Mouse (Mus musculus) fibroblast of lung, adult 2 months (primary cell): ENCODE data around the gene Bmper.

Source experiments
- DNase-seq: peaks from one replicate; pipeline ENCODE4 v3.0.0-alpha.2; 2011; ENCODE audit warnings: low read depth

The Bmper gene

DNA sequence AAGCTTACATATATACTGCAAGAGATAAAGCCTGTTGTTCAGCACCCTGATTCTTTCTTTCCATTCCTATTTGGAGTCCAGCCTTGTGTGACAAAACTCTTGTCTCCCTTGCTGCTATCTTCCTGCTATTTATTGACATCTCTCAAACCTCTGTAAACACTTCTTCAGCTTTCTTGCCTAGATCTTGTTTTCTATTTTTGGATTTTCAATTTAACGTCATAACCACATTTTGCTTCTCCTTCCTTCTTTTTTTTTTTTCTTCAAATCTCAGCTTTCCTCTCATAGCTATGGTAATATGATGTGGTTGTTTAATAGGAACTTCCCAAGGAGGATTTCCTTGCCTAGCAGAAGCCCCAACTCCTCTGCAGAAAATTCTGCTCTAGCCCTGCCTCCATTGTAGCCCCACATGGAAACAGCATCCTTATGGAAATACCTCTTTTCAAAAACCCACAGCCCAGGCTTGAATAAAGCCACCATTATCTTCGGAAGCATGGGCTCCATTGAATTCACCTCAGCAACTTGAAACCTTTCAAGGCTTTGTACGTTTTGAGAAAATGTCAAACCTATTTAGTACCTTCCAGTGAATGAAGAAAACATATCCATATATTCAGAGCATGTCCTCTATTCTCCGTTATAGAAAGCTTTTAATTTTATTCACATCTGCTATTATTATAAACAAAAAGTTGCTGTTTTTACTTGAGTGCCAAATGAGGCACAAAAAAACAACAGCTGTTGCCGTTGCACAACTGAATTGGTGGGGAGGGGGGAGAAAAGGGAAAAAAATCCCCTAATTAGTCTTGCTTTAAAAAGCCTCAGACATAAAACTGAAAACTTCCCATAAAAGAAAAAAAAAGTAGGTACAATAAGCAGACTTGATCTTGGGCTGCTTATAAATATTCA is 155.2 kb downstream of the Bmper start:
- no peak for DNase-seq

DNA sequence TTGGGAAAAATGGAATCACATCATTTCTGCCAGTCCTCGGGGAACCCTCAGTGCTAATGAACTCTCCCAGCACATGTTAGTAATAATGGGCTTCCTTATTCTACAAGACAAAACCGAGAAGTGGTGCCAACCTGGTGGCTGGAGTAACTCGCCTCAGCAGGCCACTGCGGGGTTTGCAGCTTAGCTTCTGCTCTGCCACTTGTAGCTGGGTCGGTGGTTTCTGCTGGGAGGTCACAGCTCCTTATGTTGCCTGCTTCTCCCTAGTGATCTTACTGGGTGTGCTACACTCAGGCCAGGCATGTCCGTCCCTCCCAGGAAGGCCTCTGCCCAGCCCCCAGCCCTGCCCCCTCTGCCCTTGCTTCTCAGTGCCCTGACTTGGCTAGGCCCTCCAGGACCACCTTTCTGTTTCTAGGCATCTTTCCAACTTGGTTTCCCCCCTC is 155.9 kb downstream of the Bmper start:
- DNase-seq: no peak

DNA sequence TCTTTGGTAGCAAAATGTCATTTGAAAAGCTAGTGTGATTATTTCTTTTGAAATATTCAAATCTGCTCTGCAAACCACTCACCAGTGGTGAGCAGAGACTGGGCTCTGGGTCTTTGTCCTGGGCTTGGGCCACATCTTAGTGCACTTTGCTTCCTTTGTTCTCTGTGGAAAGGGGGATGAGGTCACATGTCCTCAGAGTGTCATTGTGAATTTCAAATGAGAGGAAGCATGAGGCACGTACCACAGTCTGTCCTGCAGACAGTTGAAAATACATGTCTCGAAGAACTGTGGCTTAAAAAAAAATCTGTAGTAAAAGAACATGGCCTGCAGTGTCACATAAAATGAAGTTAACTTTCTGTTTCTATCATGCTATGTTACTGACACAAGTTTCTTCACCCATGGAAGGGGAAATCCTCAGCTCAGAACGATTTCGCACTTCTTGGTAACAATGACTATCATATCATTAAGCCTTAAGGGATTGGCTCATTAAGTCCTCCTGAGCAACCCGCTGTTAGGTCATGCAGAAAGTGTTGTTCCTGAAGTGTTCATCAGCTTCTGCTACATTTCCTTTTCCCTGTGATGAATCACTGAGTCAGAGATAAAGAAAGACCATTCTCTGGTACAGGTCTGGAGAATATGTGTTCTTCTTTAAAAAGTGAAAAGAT is 157.4 kb downstream of the Bmper start:
- no peak for DNase-seq

DNA sequence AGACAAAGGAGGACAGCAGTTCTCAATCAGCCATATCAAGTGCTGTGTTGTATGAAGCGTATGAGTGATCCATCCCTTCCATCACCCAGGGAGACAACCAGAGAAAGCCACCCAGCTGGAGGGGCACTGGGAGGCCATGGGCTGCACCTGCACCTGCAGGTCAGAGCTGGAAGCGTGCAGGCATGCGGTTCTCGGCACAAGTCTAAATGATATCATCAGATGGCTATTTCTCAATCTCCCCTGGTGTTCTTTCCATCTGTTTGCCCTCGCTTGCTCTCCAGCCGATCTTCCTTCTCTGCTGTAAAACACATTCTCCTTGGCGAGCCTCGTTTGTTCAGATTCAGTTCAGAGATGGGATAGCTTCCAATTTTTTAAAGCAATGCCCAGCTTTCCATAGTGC is 160.4 kb downstream of the Bmper start:
- no peak for DNase-seq

DNA sequence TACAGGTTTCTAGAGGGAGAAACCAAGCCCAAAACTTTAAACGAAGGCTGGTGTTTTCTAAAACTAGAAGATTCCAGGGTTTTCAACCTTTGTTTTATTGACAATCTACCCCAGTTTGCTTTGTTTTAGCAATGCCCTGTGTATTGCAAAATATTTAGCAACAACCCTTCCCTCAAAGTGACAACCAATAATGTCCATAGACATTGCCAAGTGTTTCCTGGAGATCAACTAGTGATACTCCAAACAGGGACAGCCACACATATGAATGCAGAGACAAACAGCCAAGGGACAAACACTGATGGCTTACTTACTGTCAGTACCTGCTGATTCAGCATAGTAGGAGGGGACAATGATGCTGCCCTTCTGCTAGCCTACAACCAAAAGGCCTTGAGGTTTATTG is 161.0 kb downstream of the Bmper start:
- DNase-seq: no peak

DNA sequence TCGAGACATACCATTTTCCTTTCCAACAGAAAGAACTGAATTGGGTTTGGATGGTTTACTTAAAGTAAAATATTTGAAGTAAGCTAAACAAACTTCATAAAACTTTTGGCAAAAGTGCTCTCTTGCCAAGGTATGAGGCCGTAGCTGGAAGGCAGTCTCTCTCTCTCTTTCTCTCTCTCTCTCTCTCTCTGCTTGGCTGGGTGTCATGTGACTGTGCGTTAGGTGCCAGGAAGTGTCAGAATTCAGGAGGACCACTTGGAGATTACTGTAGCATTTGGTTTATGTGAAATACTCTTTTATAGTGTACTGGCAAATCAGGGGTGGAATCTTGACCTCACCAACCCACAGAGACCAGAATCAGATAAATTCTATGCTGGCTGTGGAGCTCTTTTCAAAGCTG is 162.0 kb downstream of the Bmper start:
- no peak for DNase-seq

DNA sequence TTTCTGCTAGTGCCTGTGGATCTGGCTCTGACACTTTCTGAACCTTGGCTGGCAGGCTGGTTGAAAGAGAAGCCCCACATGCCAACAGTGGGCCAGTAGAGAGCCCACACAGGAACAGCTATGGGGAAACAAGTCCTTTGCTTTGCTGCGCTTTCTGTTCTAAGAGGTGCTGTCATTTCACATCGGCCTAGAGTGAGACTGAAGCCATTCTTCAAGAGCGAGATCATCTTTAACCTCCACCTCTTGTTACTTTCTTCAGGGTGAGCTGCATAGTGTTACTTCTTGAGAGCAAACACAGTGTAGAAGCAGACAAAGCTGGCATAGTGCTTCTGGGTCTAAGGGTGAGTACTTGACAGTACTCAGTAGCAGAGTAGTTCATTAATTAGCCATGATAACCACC is 163.3 kb downstream of the Bmper start:
- no peak for DNase-seq

DNA sequence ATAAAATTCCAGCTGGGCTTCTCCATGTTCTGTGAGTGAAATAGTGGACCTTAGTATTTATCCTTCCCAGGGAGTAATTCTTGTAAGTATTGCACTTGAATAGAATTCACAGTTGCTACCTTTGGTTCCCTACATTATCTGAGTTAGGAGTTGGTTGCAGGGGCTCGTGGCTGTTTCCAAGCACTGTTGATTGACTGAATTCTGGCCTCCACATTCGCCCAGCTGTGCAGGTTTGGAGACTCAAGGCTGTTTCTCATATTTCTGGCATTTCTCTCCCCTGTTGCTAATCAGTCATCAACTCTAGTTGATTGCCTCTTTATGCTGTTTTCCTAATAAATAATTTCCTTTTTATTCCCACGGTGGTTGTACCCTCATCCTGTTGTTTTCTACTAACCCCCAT is 167.2 kb downstream of the Bmper start:
- DNase-seq: no peak

DNA sequence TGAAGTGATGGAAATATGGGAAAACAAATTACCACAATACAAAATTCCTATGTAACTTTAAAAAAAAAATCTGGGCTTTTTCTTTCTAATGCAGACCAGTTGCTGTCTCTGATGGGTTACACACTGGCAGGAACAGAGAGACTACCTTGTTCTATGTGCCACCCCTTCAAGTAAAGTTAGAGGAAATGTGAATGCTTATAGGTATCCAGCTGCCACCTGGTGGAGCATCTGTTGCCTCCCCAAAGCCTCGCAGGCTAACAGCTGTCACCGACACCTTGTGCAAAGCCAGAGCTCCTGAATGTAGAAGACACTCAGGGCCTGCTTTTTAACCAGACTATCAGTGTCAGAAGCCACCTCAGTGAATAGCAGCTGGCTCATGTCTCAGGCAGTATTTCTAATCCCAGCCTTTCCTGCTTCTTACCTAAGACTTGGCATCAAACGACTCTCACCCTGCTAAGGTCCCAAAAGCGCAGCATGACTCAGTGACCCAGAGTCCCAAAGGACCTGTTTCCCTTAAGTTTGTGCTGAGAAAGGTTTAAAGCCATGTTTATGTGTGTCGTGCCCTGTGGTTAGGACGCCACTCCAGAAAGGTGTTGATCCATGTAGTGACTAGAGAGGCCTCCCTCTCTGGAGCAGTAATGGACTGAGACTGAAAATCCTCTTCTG is 171.9 kb downstream of the Bmper start:
- no peak for DNase-seq

DNA sequence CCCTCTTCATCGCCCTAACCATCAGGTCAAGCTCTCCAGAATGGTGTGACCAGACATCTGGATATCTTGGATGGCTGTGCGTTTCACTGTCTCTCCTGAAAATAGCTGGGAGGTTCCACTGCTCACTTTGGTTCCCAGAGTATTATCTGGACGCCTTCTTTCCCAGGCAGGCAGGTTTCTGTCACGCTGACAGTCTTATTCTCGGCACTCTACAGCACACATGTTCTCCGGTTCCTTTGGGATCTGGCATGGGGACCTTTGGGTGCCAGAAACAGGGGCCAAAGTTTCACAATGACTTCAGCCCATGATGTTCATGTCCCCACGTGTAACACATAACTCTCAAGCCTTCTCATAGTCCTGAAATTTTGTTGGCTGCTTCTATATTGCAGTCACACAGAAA is 173.3 kb downstream of the Bmper start:
- no peak for DNase-seq

DNA sequence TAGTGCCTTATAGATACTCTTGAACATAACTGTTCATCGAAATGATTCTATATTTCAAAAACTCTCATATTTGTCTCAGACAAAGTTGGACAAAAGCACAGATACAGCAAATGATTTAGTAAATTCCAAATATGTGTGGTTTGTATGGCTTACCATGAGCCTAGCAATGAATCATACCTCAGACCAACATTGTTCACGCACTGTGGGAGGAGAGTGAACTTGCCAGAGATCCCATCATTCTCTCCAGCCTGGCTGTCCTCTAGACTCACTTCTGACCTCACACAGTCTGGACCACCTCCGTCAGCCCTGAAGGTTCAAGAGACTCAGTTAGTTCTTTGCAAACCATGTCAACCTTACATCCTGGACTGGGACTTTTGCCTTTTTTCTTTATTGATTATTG is 175.0 kb downstream of the Bmper start:
- DNase-seq: no peak

DNA sequence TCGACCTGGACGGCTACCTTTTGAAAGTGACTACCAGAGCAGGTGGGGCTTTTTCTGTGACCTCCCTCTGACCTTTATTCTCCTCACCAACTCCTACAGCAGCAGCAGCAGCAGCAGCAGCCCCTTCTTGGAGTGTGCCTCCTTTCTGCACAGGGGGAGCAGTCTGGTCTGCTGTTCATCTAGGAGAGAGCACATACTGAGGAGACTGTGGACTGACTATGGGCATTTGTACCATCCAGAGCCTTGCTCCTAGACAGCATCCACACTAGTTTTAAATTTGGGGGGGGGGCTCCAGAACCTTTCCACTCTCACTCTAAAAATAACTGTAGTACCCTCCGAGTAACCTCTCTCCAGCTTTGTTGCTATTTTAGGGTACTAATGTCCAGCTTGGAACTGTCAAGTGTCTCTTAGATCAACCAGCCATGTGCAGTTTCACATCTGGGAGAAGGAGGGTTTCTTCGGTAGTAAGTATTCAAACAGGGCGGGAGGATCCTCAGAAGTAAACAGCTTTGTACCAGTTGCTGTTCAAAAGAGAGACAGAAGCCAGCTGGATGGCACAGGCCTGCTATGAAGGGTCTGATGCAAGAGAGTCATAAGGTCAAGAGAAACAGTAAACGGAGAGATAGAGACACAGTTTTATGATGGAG is 176.9 kb downstream of the Bmper start:
- no peak for DNase-seq

DNA sequence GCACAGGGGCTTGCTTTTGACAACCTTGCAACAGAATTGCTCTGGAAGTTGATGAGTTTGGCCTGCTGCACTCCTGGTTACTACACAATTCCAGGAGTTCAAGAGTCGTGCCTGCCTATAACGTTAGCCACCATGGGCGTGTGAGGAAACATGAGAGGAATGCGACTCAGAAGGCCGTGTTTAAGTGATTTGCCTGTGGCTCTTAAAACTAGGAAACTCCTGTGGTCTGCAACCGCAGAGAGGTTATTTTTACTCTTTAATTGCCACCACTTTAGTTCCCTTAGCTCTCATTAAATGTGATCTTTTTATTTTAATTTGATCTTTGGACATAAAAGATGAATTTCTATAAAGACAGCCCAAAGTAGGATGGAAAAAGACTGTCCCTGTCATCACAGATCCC is 184.5 kb downstream of the Bmper start:
- no peak for DNase-seq

DNA sequence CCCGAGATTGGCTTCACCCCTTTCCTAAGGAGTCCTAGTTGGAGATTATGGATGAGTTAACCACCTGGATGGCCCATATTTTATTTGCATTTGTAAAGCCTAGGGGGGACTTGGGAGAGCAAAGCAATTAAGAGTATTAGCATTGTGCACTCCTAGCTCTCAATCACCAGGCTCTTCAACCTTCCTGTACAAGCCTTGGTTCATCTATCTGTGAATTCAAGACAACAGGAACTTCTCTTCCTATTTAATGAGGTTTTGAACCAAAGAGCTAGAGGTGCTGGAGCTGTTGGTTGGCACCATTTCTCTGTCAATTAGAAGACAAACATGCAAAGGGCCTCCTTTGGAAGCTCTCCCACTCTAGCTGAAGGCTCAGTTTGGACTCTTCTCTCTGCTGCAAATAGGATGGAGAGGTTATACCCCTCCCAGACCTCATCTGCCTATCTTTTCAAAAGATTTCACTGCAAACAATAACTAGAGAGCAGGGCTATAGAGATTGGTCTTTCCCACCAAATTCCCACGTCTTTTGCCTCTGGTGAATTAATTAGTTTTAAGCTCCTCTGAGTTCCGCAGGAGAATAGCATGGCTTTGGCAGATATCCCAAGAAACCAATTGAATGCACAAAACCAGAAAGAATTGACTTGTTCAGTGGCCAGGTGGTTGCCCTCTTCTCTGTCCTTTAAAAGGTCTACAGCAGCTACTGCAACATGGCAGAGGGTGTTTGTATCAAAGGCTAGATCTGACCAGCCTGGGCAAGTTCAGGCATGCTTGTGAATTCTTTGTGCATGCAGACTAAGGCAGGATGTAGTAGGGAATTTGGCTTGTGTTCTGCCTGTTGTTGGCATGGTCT is 185.3 kb downstream of the Bmper start:
- DNase-seq: no peak

DNA sequence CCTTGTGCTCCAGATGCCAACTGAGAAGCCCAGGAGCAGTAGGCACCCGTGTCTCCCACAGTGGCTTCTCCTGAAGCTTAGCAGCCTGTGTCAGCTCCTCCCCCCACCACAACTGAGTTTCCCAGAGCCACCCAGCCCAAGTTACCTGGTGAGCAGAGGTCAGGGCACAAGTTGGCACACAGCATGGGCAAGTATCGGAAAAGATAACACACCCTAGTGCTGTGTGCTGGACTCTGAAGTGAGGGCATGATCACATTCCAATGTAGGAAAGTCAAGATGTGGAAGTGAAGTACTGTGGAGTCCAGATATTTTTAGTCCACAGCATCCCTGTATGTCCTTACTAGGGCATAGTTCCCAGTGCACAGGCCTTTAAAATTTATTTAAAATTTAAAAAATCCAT is 187.7 kb downstream of the Bmper start:
- no peak for DNase-seq

DNA sequence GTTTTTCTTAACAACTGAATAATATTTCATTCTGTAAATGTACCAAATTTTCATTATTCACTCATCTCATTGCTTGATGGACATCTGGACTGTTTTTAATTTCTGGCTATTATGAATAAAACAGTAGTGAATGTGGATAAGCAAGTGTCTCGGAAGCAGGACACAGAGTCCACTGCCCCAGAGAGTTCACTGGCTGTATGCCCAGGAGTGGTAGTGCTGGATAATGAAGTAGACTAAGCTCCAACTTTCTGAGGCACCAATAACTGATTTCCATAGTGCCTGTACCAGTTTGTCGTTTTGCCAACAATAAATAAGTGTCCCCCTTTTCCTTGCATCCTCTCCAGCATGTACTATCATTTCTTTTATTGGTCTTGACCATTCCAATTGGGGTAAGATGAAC is 190.1 kb downstream of the Bmper start:
- DNase-seq: no peak

DNA sequence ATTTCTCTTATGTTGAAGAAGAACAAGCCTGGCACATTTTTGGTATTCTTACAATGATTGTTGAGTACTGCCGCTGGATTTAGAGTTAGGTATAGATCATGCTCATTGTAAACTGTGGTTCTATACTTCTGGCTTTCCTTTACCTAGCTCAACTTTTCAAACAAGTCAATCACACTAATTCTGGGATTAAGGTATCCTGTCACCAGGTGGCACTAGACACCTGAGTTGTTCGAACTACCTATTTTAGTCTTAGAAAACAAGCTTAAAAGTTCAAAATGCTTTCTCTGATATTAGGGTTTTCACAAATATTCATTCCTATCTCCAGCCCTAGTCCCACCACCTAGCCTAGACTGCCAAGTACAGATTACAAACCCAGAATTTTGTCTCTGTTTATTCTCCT is 196.2 kb downstream of the Bmper start:
- no peak for DNase-seq

DNA sequence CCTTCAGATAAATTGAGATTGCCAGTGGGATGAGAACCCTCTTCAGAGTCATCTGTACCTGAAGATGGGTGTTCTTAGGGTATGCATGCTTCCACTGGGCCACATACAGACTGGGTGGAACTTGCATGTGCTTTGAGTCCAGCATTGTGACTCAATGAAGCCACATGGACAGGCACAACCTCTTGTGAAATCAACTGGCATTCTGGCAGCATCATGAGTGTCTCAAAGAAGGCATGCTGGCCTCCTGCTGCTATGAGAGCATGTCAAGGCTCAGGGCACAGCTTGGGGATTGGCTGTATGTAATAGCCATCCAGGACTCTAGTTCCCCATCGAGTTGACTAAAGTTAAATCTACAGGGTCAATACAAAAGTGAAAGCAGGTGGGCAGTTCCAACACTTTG is 200.9 kb downstream of the Bmper start:
- DNase-seq: no peak

DNA sequence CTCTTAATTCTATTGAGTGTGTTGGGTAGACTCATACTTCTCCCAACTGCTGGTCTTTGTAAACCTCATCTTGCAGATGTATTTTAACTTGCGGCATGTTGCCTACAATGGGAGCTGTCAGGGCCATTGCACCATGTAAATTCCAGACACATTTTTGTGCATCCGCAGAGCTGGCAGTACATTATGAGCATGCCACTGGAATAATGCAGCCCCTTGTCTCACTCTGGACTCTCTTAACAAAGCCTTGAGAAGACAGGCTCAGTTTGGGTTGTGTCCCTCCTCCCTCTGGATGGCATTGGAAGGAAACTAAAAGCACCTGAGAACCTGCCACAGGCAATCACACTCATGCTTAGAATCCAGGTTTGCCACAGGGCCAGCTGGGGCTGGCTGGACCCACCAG is 209.8 kb downstream of the Bmper start:
- DNase-seq: peak; percentile 79

DNA sequence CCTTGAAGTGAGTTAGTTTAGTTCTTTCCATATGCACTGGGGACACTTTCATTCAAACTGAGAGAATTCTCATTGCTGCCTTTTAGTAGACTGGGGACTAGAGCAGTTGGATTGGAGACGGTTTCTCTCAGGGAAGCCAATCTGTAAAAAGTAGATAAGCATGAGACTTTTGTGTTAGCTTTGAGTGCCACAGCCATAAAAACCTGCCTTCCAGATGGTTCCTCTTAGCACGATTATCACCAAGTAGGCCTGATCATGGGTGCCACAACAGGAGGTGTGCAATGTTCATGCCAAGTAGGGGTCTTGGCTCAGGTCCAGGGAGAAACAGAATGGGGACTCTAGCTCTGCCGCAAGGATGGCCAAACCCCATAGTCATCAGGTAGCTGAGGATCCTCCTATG is 210.4 kb downstream of the Bmper start:
- no peak for DNase-seq

DNA sequence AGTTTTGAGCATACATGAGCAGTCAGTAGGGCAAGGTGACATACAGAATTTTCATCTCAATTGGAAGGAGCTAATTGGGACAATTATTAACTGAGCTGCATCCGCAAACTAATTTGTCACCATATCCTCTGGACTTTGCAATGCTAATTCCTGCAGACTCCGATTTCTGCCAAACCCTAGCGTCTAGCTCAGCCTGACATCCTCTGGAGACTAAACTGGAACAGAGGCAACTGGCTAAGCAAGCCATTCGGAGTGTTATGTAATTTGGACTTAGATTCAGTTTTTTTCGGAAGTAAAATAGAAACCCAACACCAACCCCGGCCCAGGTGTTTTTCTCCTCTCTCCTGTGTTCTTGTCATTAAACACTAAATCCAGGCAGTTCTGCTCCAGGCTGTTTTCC is 213.9 kb downstream of the Bmper start:
- DNase-seq: peak; percentile 51

DNA sequence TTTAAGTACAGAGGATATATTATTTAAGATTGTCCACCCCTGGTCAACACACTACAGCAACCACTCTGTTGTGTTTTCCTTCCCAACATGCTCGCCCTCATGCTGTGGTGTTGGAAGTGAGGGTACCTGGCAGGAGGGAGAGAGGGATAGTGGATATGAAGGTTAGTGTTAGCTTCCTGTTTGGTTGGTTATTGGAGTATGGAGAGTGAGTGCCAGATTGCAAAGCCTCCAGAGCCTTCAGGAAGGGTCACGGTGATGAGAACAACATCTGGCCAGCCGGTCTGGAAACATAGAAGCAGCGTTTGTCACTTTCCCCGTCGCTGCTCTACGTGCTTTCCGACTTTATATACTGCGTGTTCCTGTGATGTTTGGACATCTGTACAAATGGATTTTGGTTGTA is 215.8 kb downstream of the Bmper start:
- DNase-seq: no peak
